Mouse (Mus musculus) forebrain, embryonic 14.5 days (tissue): ENCODE measurements around the gene Gm29609. TPM values are rescaled to one million over a fixed set of nuclear protein-coding genes. Genes with fewer than 3 reads are reported as not detected.
A peak's percentile ranks its signal among the peaks of the same experiment; 100 is the strongest.

ENCODE experiments used
- ATAC-seq: fragments of 200-750 bp; cut with Nextera tagmentation; 2 replicates; pipeline ENCODE4 v1.8.0; 2017; ENCODE audit warnings: mild to moderate bottlenecking, moderate library complexity
- DNase-seq: peaks from one replicate; pipeline ENCODE4 v3.0.0-alpha.2; 2015; ENCODE audit warnings: low spot score
- H3K27ac ChIP-seq: fragments of 300-500 bp; sonication (generic); 2 replicates; pipeline ENCODE4 v1.5.1; 2014; ENCODE audit warnings: low read depth, mild to moderate bottlenecking, control low read depth, low read length, moderate library complexity
- H3K27me3 ChIP-seq: fragments of 300-500 bp; sonication (generic); replicated peaks from 2 replicates; pipeline ENCODE4 v1.6.1; 2014; ENCODE audit warnings: low read length, control low read depth, mixed read lengths; ENCODE audit not compliant: control insufficient read depth, insufficient read depth
- H3K36me3 ChIP-seq: fragments of 300-500 bp; sonication (generic); 2 replicates; pipeline ENCODE4 v1.6.1; 2014; ENCODE audit warnings: low read length, control low read depth; ENCODE audit not compliant: control insufficient read depth, insufficient read depth
- H3K4me1 ChIP-seq: fragments of 300-500 bp; sonication (generic); 2 replicates; pipeline ENCODE4 v1.6.1; 2014; ENCODE audit warnings: antibody characterized with exemption, low read length, control low read depth; ENCODE audit not compliant: control insufficient read depth, insufficient read depth
- H3K4me2 ChIP-seq: fragments of 300-500 bp; sonication (generic); 2 replicates; pipeline ENCODE4 v1.6.1; 2014; ENCODE audit warnings: mild to moderate bottlenecking, control low read depth, low read length
- H3K4me3 ChIP-seq: fragments of 300-500 bp; sonication (generic); 2 replicates; pipeline ENCODE4 v1.5.1; 2014; ENCODE audit warnings: low read depth, low read length, control low read depth
- H3K9ac ChIP-seq: fragments of 300-500 bp; sonication (generic); 2 replicates; pipeline ENCODE4 v1.6.1; 2014; ENCODE audit warnings: mild to moderate bottlenecking, low read length, control low read depth, moderate library complexity
- H3K9me3 ChIP-seq: fragments of 300-500 bp; sonication (generic); replicated peaks from 2 replicates; pipeline ENCODE4 v1.6.1; 2016; ENCODE audit warnings: low read length, control low read depth, mixed read lengths; ENCODE audit not compliant: control insufficient read depth
- whole genome bisulfite sequencing: fragments of 180-500 bp; shearing (Covaris S2); extraction: QIAGEN DNeasy Blood & Tissue Kit; methylation state at CpG from one replicate; pipeline ENCODE4 v1.1.7; 2014; 5-methylcytosine and 5-hydroxymethylcytosine counted together
- polyA plus RNA-seq: library from polyadenylated mRNA; unstranded; fragments of >200 nt; fragmentation: Nextera tagmentation; extraction: Ambion mirVana; gene quantifications from 2 replicates; pipeline ENCODE4 v1.2.1, GENCODE M21; 2014

Gene Gm29609
- polyA plus RNA-seq, 1 experiment from 2014 or later: 2.0 TPM

- Histone ChIP-seq H3K36me3 (peaks cover 87% of the 10 kb centered on the region), H3K4me3 (no peak overlapping the region), H3K27ac (no peak overlapping the region), H3K4me1 (no peaks in the 10 kb centered on the region), H3K9me3 (no peaks in the 10 kb centered on the region), H3K27me3 (no peaks in the 10 kb centered on the region), H3K9ac (no peak overlapping the region), H3K4me2 (no peak overlapping the region)
- no peak for DNase-seq
- 93% methylated on average over 4 of the region's 4 CpGs for WGBS
- ATAC-seq: no peak
Observed at GRCm38 (mm10) chr5:31168630-31169029, 11.1 kb downstream of the Gm29609 start.

GRCm38 (mm10) chr5:31164878-31165277 lies 14.8 kb downstream of the Gm29609 start:
- WGBS: 94% methylated on average over 1 of the region's 1 CpGs

GRCm38 (mm10) chr5:31162462-31162861 lies 17.2 kb downstream of the Gm29609 start:
- H3K36me3 ChIP-seq: peaks cover 94% of the 10 kb centered on the region

More at GRCm38 (mm10) chr5:31164878-31165277, 14.8 kb downstream of the Gm29609 start:
- Histone ChIP-seq H3K27me3 (no peaks in the 10 kb centered on the region), H3K9me3 (no peaks in the 10 kb centered on the region), H3K9ac (no peak overlapping the region), H3K4me3 (no peak overlapping the region), H3K4me2 (no peak overlapping the region), H3K27ac (no peak overlapping the region), H3K36me3 (peaks cover 94% of the 10 kb centered on the region), H3K4me1 (no peaks in the 10 kb centered on the region)
- ATAC-seq (no peak), DNase-seq (no peak)

GRCm38 (mm10) chr5:31154152-31154553 lies 25.6 kb downstream of the Gm29609 start, which contains the start of gene Mpv17:
Mpv17 (minus strand) TSS chr5:31154251.
- H3K4me3 ChIP-seq: peak within 1 kb of the TSS; percentile 44
- peak within 1 kb of the TSS; percentile 58 for H3K9ac ChIP-seq
- peaks cover 6% of the 10 kb centered on the region for H3K4me1 ChIP-seq
- H3K27me3 ChIP-seq: no peaks in the 10 kb centered on the region
- no peak within 1 kb of the TSS for H3K27ac ChIP-seq
- H3K4me2 ChIP-seq: peak within 1 kb of the TSS; percentile 76
- H3K36me3 ChIP-seq: peaks cover 35% of the 10 kb centered on the region
- WGBS: under 1% methylated on average over 19 of the region's 19 CpGs
- ATAC-seq (peak; percentile 97), DNase-seq (peak; percentile 91)
- H3K9me3 ChIP-seq: no peaks in the 10 kb centered on the region

More at GRCm38 (mm10) chr5:31162462-31162861, 17.2 kb downstream of the Gm29609 start:
- Histone ChIP-seq H3K4me2 (no peak overlapping the region), H3K9me3 (no peaks in the 10 kb centered on the region), H3K27ac (no peak overlapping the region), H3K9ac (no peak overlapping the region), H3K4me1 (no peaks in the 10 kb centered on the region), H3K27me3 (no peaks in the 10 kb centered on the region), H3K4me3 (no peak overlapping the region)
- DNase-seq (no peak), ATAC-seq (no peak)

DNA sequence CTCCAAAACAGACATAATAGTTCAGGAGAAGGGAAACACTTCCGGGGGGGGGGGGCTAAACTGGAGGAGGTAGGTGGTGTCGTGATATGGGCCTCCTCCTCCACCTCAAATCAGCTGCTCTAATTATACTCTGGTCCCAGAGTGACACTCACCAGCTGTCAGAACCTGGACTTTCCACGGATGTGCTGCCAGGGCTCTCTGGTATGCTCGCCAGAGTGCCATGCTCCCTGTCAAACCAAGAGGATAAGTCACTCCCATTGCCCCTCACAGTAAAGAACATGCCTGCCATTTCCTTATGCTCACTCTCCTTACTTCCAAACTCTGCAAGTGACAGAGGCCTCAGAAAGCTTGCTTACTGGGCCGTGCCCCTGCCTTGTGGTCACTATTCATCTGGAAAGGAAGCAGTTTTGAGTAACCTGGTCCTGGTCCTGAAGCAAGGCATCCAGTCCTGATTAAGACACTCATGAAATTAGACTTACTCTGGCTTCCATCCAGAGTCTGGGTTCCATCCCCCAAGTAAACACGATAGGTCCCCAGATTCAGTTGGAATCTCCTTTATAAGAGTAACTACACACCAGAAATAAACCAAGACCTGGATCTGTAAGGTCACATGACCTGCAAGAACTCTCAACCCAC lies 26.1 kb downstream of the Gm29609 start:
- H3K4me3 ChIP-seq: peak overlapping the region; percentile 44
- H3K9ac ChIP-seq: peak overlapping the region; percentile 58
- DNase-seq: no peak
- H3K27ac ChIP-seq: no peak overlapping the region
- ATAC-seq: peak; percentile 27; the same call in 1 of the 2 replicates
- no peaks in the 10 kb centered on the region for H3K27me3 ChIP-seq
- H3K4me1 ChIP-seq: peaks cover 6% of the 10 kb centered on the region
- peak overlapping the region; percentile 76 for H3K4me2 ChIP-seq
- H3K36me3 ChIP-seq: peaks cover 30% of the 10 kb centered on the region
- 45% methylated on average over 6 of the region's 6 CpGs for WGBS
- no peaks in the 10 kb centered on the region for H3K9me3 ChIP-seq

GRCm38 (mm10) chr5:31151746-31152145 lies 28.0 kb downstream of the Gm29609 start:
- no peak overlapping the region for H3K9ac ChIP-seq
- H3K36me3 ChIP-seq: peaks cover 15% of the 10 kb centered on the region
- no peak for DNase-seq
- 92% methylated on average over 3 of the region's 3 CpGs for WGBS
- H3K4me2 ChIP-seq: no peak overlapping the region
- H3K4me1 ChIP-seq: peaks cover 6% of the 10 kb centered on the region
- H3K27ac ChIP-seq: no peak overlapping the region
- no peak overlapping the region for H3K4me3 ChIP-seq
- H3K27me3 ChIP-seq: no peaks in the 10 kb centered on the region
- no peak for ATAC-seq
- H3K9me3 ChIP-seq: no peaks in the 10 kb centered on the region

GRCm38 (mm10) chr5:31149781-31150180 lies 29.9 kb downstream of the Gm29609 start:
- no peak for DNase-seq
- no peaks in the 10 kb centered on the region for H3K27me3 ChIP-seq
- ATAC-seq: no peak
- 70% methylated on average over 4 of the region's 4 CpGs for WGBS
- H3K9me3 ChIP-seq: no peaks in the 10 kb centered on the region
- peaks cover 8% of the 10 kb centered on the region for H3K36me3 ChIP-seq
- peaks cover 6% of the 10 kb centered on the region for H3K4me1 ChIP-seq
- no peak overlapping the region for H3K27ac ChIP-seq
- H3K9ac ChIP-seq: no peak overlapping the region
- H3K4me2 ChIP-seq: no peak overlapping the region
- no peak overlapping the region for H3K4me3 ChIP-seq

GRCm38 (mm10) chr5:31138968-31139425 lies 40.7 kb downstream of the Gm29609 start:
- Histone ChIP-seq H3K9me3 (no peaks in the 10 kb centered on the region), H3K27ac (no peak overlapping the region), H3K27me3 (peaks cover 49% of the 10 kb centered on the region), H3K36me3 (peaks cover 9% of the 10 kb centered on the region), H3K4me2 (no peak overlapping the region), H3K9ac (no peak overlapping the region), H3K4me3 (no peak overlapping the region), H3K4me1 (no peaks in the 10 kb centered on the region)
- 9% methylated on average over 9 of the region's 9 CpGs for WGBS
- ATAC-seq: no peak
- DNase-seq: no peak

- Histone ChIP-seq H3K4me3 (peak within 1 kb of the TSS; percentile 15), H3K4me1 (no peaks in the 10 kb centered on the region), H3K9me3 (no peaks in the 10 kb centered on the region), H3K27me3 (peaks cover 49% of the 10 kb centered on the region), H3K36me3 (peaks cover 7% of the 10 kb centered on the region), H3K4me2 (peak within 1 kb of the TSS; percentile 39), H3K27ac (no peak within 1 kb of the TSS), H3K9ac (no peak within 1 kb of the TSS; the same call in 1 of the 2 replicates)
- ATAC-seq: no peak
- peak; percentile 11 for DNase-seq
- 1% methylated on average over 51 of the region's 52 CpGs for WGBS
Observed at GRCm38 (mm10) chr5:31138241-31138967, 41.3 kb downstream of the Gm29609 start, which contains the start of gene Ucn. Ucn (minus strand) TSS chr5:31138829.
